Mouse (Mus musculus): ENCODE measurements around the gene Gabbr2. TPM values are rescaled to one million over a fixed set of nuclear protein-coding genes. Genes with fewer than 3 reads are reported as not detected.

The Gabbr2 gene
- polyA plus RNA-seq, 1 experiment from 2014 or later: 0.09 TPM

GRCm38 (mm10) chr4:46885627-46886383 lies 105.9 kb downstream of the Gabbr2 start:
- Histone ChIP-seq H3K27me3 (ENCODE audit: control insufficient read depth, insufficient read depth, low read depth, low read length) (no peaks in the 10 kb centered on the region), H3K4me1 (replicated peaks; ENCODE audit: control insufficient read depth, insufficient read depth, low read length) (0 out of 2 replicates have a peak, but pooled peaks cover 2% of the 10 kb centered on the region), H3K36me3 (ENCODE audit: control insufficient read depth, insufficient read depth, low read length) (no peaks in the 10 kb centered on the region), H3K4me2 (ENCODE audit: low read depth, low read length) (no peak overlapping the region), H3K27ac (ENCODE audit: low read length) (no peak overlapping the region), H3K9ac (ENCODE audit: low read length) (no peak overlapping the region), H3K4me3 (ENCODE audit: low read length) (no peak overlapping the region), H3K9me3 (ENCODE audit: control insufficient read depth, low read length) (no peaks in the 10 kb centered on the region)
- no peak for ATAC-seq (ENCODE audit: low read depth)
- WGBS: 83% methylated on average over 20 of the region's 20 CpGs

GRCm38 (mm10) chr4:46884132-46884531 lies 107.5 kb downstream of the Gabbr2 start:
- no peak for ATAC-seq (ENCODE audit: low read depth)
- H3K4me1 ChIP-seq (replicated peaks; ENCODE audit: control insufficient read depth, insufficient read depth, low read length): 0 out of 2 replicates have a peak, but pooled peaks cover 2% of the 10 kb centered on the region
- no peaks in the 10 kb centered on the region for H3K9me3 ChIP-seq (ENCODE audit: control insufficient read depth, low read length)
- no peak overlapping the region for H3K4me2 ChIP-seq (ENCODE audit: low read depth, low read length)
- no peaks in the 10 kb centered on the region for H3K27me3 ChIP-seq (ENCODE audit: control insufficient read depth, insufficient read depth, low read depth, low read length)
- H3K9ac ChIP-seq (ENCODE audit: low read length): no peak overlapping the region
- H3K4me3 ChIP-seq (ENCODE audit: low read length): no peak overlapping the region
- no peaks in the 10 kb centered on the region for H3K36me3 ChIP-seq (ENCODE audit: control insufficient read depth, insufficient read depth, low read length)
- H3K27ac ChIP-seq (ENCODE audit: low read length): no peak overlapping the region
- WGBS: 48% methylated on average over 7 of the region's 7 CpGs

GRCm38 (mm10) chr4:46883546-46883945 lies 108.1 kb downstream of the Gabbr2 start:
- Histone ChIP-seq H3K4me2 (ENCODE audit: low read depth, low read length) (no peak overlapping the region), H3K9me3 (ENCODE audit: control insufficient read depth, low read length) (no peaks in the 10 kb centered on the region), H3K4me3 (ENCODE audit: low read length) (no peak overlapping the region), H3K9ac (ENCODE audit: low read length) (no peak overlapping the region), H3K4me1 (replicated peaks; ENCODE audit: control insufficient read depth, insufficient read depth, low read length) (0 out of 2 replicates have a peak, but pooled peaks cover 2% of the 10 kb centered on the region), H3K27me3 (ENCODE audit: control insufficient read depth, insufficient read depth, low read depth, low read length) (no peaks in the 10 kb centered on the region), H3K36me3 (ENCODE audit: control insufficient read depth, insufficient read depth, low read length) (no peaks in the 10 kb centered on the region), H3K27ac (ENCODE audit: low read length) (no peak overlapping the region)
- WGBS: 51% methylated on average over 9 of the region's 9 CpGs
- ATAC-seq (ENCODE audit: low read depth): no peak

- H3K9me3 ChIP-seq (ENCODE audit: control insufficient read depth, low read length): no peaks in the 10 kb centered on the region
- 35% methylated on average over 10 of the region's 10 CpGs for WGBS
- no peaks in the 10 kb centered on the region for H3K27me3 ChIP-seq (ENCODE audit: control insufficient read depth, insufficient read depth, low read depth, low read length)
- no peak overlapping the region for H3K4me3 ChIP-seq (ENCODE audit: low read length)
- ATAC-seq (ENCODE audit: low read depth): no peak
- no peaks in the 10 kb centered on the region for H3K36me3 ChIP-seq (ENCODE audit: control insufficient read depth, insufficient read depth, low read length)
- no peak overlapping the region for H3K9ac ChIP-seq (ENCODE audit: low read length)
- 0 out of 2 replicates have a peak, but pooled peaks cover 2% of the 10 kb centered on the region for H3K4me1 ChIP-seq (replicated peaks; ENCODE audit: control insufficient read depth, insufficient read depth, low read length)
- no peak overlapping the region for H3K27ac ChIP-seq (ENCODE audit: low read length)
- no peak overlapping the region for H3K4me2 ChIP-seq (ENCODE audit: low read depth, low read length)
Measured at GRCm38 (mm10) chr4:46883047-46883446, 108.6 kb downstream of the Gabbr2 start.

- 0 out of 2 replicates have a peak, but pooled peaks cover 2% of the 10 kb centered on the region for H3K9me3 ChIP-seq (ENCODE audit: control insufficient read depth, low read length)
- H3K27me3 ChIP-seq (ENCODE audit: control insufficient read depth, insufficient read depth, low read depth, low read length): no peaks in the 10 kb centered on the region
- H3K9ac ChIP-seq (ENCODE audit: low read length): no peak overlapping the region
- no peak for ATAC-seq (ENCODE audit: low read depth)
- 37% methylated on average over 4 of the region's 4 CpGs for WGBS
- H3K4me1 ChIP-seq (replicated peaks; ENCODE audit: control insufficient read depth, insufficient read depth, low read length): 0 out of 2 replicates have a peak, but pooled peaks cover 2% of the 10 kb centered on the region
- no peak overlapping the region for H3K27ac ChIP-seq (ENCODE audit: low read length)
- H3K4me3 ChIP-seq (ENCODE audit: low read length): no peak overlapping the region
- no peaks in the 10 kb centered on the region for H3K36me3 ChIP-seq (ENCODE audit: control insufficient read depth, insufficient read depth, low read length)
- no peak overlapping the region for H3K4me2 ChIP-seq (ENCODE audit: low read depth, low read length)
Measured at GRCm38 (mm10) chr4:46881271-46881670, 110.4 kb downstream of the Gabbr2 start.

- ATAC-seq (ENCODE audit: low read depth): no peak
Measured at GRCm38 (mm10) chr4:46879943-46880342, 111.7 kb downstream of the Gabbr2 start.

GRCm38 (mm10) chr4:46872750-46873149 lies 118.9 kb downstream of the Gabbr2 start:
- H3K4me2 ChIP-seq (ENCODE audit: low read depth, low read length): no peak overlapping the region
- no peaks in the 10 kb centered on the region for H3K36me3 ChIP-seq (ENCODE audit: control insufficient read depth, insufficient read depth, low read length)
- no peak overlapping the region for H3K9ac ChIP-seq (ENCODE audit: low read length)
- 0 out of 2 replicates have a peak, but pooled peaks cover 3% of the 10 kb centered on the region for H3K9me3 ChIP-seq (ENCODE audit: control insufficient read depth, low read length)
- no peak overlapping the region for H3K4me3 ChIP-seq (ENCODE audit: low read length)
- H3K4me1 ChIP-seq (replicated peaks; ENCODE audit: control insufficient read depth, insufficient read depth, low read length): peaks cover 8% of the 10 kb centered on the region; the same call in 1 of the 2 replicates
- ATAC-seq (ENCODE audit: low read depth): no peak
- no peaks in the 10 kb centered on the region for H3K27me3 ChIP-seq (ENCODE audit: control insufficient read depth, insufficient read depth, low read depth, low read length)
- 88% methylated on average over 4 of the region's 4 CpGs for WGBS
- no peak overlapping the region for H3K27ac ChIP-seq (ENCODE audit: low read length)

More at GRCm38 (mm10) chr4:46879943-46880342, 111.7 kb downstream of the Gabbr2 start:
- H3K9me3 ChIP-seq (ENCODE audit: control insufficient read depth, low read length): 0 out of 2 replicates have a peak, but pooled peaks cover 3% of the 10 kb centered on the region
- H3K27me3 ChIP-seq (ENCODE audit: control insufficient read depth, insufficient read depth, low read depth, low read length): no peaks in the 10 kb centered on the region
- no peak overlapping the region for H3K27ac ChIP-seq (ENCODE audit: low read length)
- 43% methylated on average over 4 of the region's 4 CpGs for WGBS
- H3K4me2 ChIP-seq (ENCODE audit: low read depth, low read length): no peak overlapping the region
- no peak overlapping the region for H3K4me3 ChIP-seq (ENCODE audit: low read length)
- 0 out of 2 replicates have a peak, but pooled peaks cover 2% of the 10 kb centered on the region for H3K4me1 ChIP-seq (replicated peaks; ENCODE audit: control insufficient read depth, insufficient read depth, low read length)
- no peak overlapping the region for H3K9ac ChIP-seq (ENCODE audit: low read length)
- no peaks in the 10 kb centered on the region for H3K36me3 ChIP-seq (ENCODE audit: control insufficient read depth, insufficient read depth, low read length)

GRCm38 (mm10) chr4:46870157-46870556 lies 121.5 kb downstream of the Gabbr2 start:
- H3K4me2 ChIP-seq (ENCODE audit: low read depth, low read length): no peak overlapping the region
- WGBS: 20% methylated on average over 6 of the region's 6 CpGs
- H3K4me1 ChIP-seq (replicated peaks; ENCODE audit: control insufficient read depth, insufficient read depth, low read length): peaks cover 11% of the 10 kb centered on the region; the same call in 1 of the 2 replicates
- H3K27ac ChIP-seq (ENCODE audit: low read length): no peak overlapping the region
- H3K36me3 ChIP-seq (ENCODE audit: control insufficient read depth, insufficient read depth, low read length): no peaks in the 10 kb centered on the region
- no peak overlapping the region for H3K9ac ChIP-seq (ENCODE audit: low read length)
- ATAC-seq (ENCODE audit: low read depth): no peak
- H3K4me3 ChIP-seq (ENCODE audit: low read length): no peak overlapping the region
- H3K27me3 ChIP-seq (ENCODE audit: control insufficient read depth, insufficient read depth, low read depth, low read length): no peaks in the 10 kb centered on the region
- no peaks in the 10 kb centered on the region for H3K9me3 ChIP-seq (ENCODE audit: control insufficient read depth, low read length)

GRCm38 (mm10) chr4:46869380-46869779 lies 122.3 kb downstream of the Gabbr2 start:
- whole genome bisulfite sequencing: 66% methylated on average over 2 of the region's 2 CpGs
- no peak overlapping the region for H3K9ac ChIP-seq (ENCODE audit: low read length)

More at GRCm38 (mm10) chr4:46869380-46869779, 122.3 kb downstream of the Gabbr2 start:
- no peaks in the 10 kb centered on the region for H3K27me3 ChIP-seq (ENCODE audit: control insufficient read depth, insufficient read depth, low read depth, low read length)
- H3K4me3 ChIP-seq (ENCODE audit: low read length): no peak overlapping the region
- H3K9me3 ChIP-seq (ENCODE audit: control insufficient read depth, low read length): no peaks in the 10 kb centered on the region
- no peak for ATAC-seq (ENCODE audit: low read depth)
- H3K36me3 ChIP-seq (ENCODE audit: control insufficient read depth, insufficient read depth, low read length): no peaks in the 10 kb centered on the region
- no peak overlapping the region for H3K4me2 ChIP-seq (ENCODE audit: low read depth, low read length)
- peaks cover 11% of the 10 kb centered on the region; the same call in 1 of the 2 replicates for H3K4me1 ChIP-seq (replicated peaks; ENCODE audit: control insufficient read depth, insufficient read depth, low read length)
- no peak overlapping the region for H3K27ac ChIP-seq (ENCODE audit: low read length)
